Mouse (Mus musculus) embryonic facial prominence, embryonic 11.5 days (tissue): ENCODE measurements around the gene Hoxb4. TPM values are rescaled to one million over a fixed set of nuclear protein-coding genes. Genes with fewer than 3 reads are reported as not detected.
A peak's percentile ranks its signal among the peaks of the same experiment; 100 is the strongest.

ENCODE experiments used
- ATAC-seq: fragments of 200-750 bp; cut with Nextera tagmentation; replicated peaks from 2 replicates; pipeline ENCODE4 v1.8.0; 2017; ENCODE audit warnings: low read depth; ENCODE audit not compliant: insufficient number of reproducible peaks, low FRiP score, low TSS enrichment
- DNase-seq: peaks from one replicate; pipeline ENCODE4 v3.0.0-alpha.2; 2015; ENCODE audit warnings: low spot score
- H3K27ac ChIP-seq: fragments of 300-500 bp; sonication (generic); replicated peaks from 2 replicates; pipeline ENCODE4 v1.5.1; 2014; ENCODE audit warnings: mild to moderate bottlenecking, low read depth, low read length, control low read depth
- H3K27me3 ChIP-seq: fragments of 300-500 bp; sonication (generic); 2 replicates; pipeline ENCODE4 v1.6.1; 2014; ENCODE audit warnings: mild to moderate bottlenecking, low read length, moderate library complexity, mixed read lengths; ENCODE audit not compliant: control insufficient read depth, insufficient read depth
- H3K36me3 ChIP-seq: fragments of 300-500 bp; sonication (generic); replicated peaks from 2 replicates; pipeline ENCODE4 v1.6.1; 2014; ENCODE audit warnings: low read depth, mild to moderate bottlenecking, low read length, moderate library complexity, mixed read lengths; ENCODE audit not compliant: control insufficient read depth, insufficient read depth
- H3K4me1 ChIP-seq: fragments of 300-500 bp; sonication (generic); 2 replicates; pipeline ENCODE4 v1.6.1; 2014; ENCODE audit warnings: low read length, mixed read lengths; ENCODE audit not compliant: control insufficient read depth, insufficient read depth
- H3K4me2 ChIP-seq: fragments of 300-500 bp; sonication (generic); 2 replicates; pipeline ENCODE4 v1.6.1; 2014; ENCODE audit warnings: low read depth, mild to moderate bottlenecking, control low read depth, low read length, moderate library complexity
- H3K4me3 ChIP-seq: fragments of 300-500 bp; sonication (generic); 2 replicates; pipeline ENCODE4 v1.5.1; 2014; ENCODE audit warnings: low read depth, low read length, control low read depth
- H3K9ac ChIP-seq: fragments of 300-500 bp; sonication (generic); replicated peaks from 2 replicates; pipeline ENCODE4 v1.6.1; 2014; ENCODE audit warnings: mild to moderate bottlenecking, control low read depth, low read length
- H3K9me3 ChIP-seq: fragments of 300-500 bp; sonication (generic); replicated peaks from 2 replicates; pipeline ENCODE4 v1.6.1; 2016; ENCODE audit warnings: mild to moderate bottlenecking, low read length, inconsistent platforms, mixed read lengths; ENCODE audit not compliant: control insufficient read depth
- WGBS: fragments of 180-500 bp; shearing (Covaris S2); extraction: QIAGEN DNeasy Blood & Tissue Kit; methylation state at CpG from one replicate; pipeline ENCODE4 v1.1.7; 2014; 5-methylcytosine and 5-hydroxymethylcytosine counted together
- polyA plus RNA-seq: library from polyadenylated mRNA; unstranded; fragments of >200 nt; fragmentation: Nextera tagmentation; extraction: Ambion mirVana; gene quantifications from 2 replicates; pipeline ENCODE4 v1.2.1, GENCODE M21; 2014

Gene Hoxb4
- polyA plus RNA-seq, 1 experiment from 2014 or later: 0.24 TPM

DNA sequence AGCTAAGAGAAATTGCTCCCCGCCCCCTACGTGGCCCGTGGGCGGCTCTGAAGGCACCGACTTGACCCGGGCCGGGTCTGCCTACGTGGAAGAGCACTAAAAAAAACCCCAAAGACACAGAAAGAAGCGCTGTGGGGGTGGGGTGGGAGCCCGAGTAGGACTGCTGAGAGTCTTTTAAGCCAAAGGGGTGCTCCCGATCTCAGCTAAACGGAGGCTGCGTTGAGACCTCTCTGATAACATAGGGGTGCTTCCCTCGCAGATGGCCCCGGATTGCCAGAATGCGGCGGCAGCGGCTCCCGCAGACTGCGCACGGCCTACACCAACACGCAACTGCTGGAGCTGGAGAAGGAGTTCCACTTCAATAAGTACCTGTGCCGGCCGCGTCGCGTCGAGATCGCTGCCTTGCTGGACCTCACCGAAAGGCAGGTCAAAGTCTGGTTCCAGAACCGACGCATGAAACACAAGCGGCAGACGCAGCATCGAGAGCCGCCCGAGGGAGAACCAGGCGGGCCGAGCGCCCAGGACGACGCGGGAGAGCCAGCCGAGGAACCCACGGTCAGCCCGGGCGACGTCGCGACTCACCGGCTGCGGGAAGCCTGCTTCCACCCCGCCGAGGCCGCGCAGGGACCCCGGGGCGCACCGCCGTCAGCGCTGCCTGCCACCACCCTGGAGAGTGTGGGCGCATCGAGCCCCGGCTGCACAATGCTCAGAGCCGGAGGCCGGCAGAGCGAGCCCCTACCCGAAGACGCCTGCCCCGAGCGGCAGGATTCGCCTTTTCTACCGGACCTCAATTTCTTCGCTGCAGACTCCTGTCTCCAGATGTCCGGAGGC is 34.8 kb downstream of the Hoxb4 start:
- Histone ChIP-seq H3K27ac (peak overlapping the region; percentile 72), H3K9me3 (no peaks in the 10 kb centered on the region), H3K27me3 (peaks cover 77% of the 10 kb centered on the region), H3K9ac (peak overlapping the region; percentile 62), H3K36me3 (no peaks in the 10 kb centered on the region), H3K4me1 (no peaks in the 10 kb centered on the region), H3K4me3 (peak overlapping the region; percentile 39), H3K4me2 (peak overlapping the region; percentile 34)
- WGBS: under 1% methylated on average over 75 of the region's 75 CpGs
- ATAC-seq (no peak), DNase-seq (no peak)

DNA sequence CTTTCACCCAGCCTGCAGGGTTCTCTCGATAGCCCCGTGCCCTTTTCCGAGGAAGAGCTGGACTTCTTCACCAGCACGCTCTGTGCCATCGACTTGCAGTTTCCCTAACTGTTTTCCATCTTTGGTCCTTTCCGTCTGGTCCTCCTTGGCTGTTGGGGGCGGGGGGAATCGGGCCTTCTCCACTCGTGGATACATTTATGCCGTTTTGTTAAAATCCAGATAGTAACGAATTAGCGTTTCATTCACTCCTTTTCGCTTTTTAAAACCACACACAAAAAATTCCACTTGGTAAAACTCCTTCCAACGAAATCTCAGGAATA is 35.4 kb downstream of the Hoxb4 start:
- H3K9ac ChIP-seq: peak overlapping the region; percentile 62
- WGBS: under 1% methylated on average over 14 of the region's 14 CpGs
- no peaks in the 10 kb centered on the region for H3K36me3 ChIP-seq
- peak overlapping the region; percentile 34; the same call in 1 of the 2 replicates for H3K4me2 ChIP-seq
- peaks cover 75% of the 10 kb centered on the region for H3K27me3 ChIP-seq
- H3K9me3 ChIP-seq: no peaks in the 10 kb centered on the region
- ATAC-seq: no peak
- H3K4me3 ChIP-seq: peak overlapping the region; percentile 39
- no peaks in the 10 kb centered on the region for H3K4me1 ChIP-seq
- H3K27ac ChIP-seq: no peak overlapping the region; the same call in 1 of the 2 replicates
- no peak for DNase-seq

DNA sequence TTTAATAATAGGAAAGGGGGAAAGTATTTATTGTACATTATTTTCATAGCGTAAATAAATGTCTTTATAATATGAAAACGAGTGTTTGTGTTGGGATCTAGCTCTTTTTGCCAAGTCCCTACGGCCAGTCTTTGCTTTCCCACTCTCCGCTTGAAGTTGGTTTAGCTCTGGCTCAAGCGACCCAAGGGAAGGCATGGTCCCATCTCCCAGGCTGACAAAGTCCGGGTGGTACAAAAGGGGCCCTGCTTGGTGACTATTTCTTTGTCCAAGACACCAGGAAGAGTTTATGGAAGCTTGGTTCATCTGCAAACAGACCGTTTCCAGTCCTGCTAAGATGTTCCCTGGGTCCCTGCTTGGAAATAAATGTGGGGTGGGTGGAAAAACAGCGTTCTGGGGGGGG is 35.9 kb downstream of the Hoxb4 start:
- no peaks in the 10 kb centered on the region for H3K36me3 ChIP-seq
- peak overlapping the region; percentile 24 for H3K4me3 ChIP-seq
- H3K27ac ChIP-seq: 0 out of 2 replicates have a peak overlapping the region, but pooled peaks have one; percentile 56
- WGBS: 2% methylated on average over 8 of the region's 8 CpGs
- peak overlapping the region; percentile 47 for H3K4me2 ChIP-seq
- peak overlapping the region; percentile 58 for H3K9ac ChIP-seq
- no peaks in the 10 kb centered on the region for H3K4me1 ChIP-seq
- H3K9me3 ChIP-seq: no peaks in the 10 kb centered on the region
- no peak for ATAC-seq
- DNase-seq: no peak
- peaks cover 74% of the 10 kb centered on the region for H3K27me3 ChIP-seq

DNA sequence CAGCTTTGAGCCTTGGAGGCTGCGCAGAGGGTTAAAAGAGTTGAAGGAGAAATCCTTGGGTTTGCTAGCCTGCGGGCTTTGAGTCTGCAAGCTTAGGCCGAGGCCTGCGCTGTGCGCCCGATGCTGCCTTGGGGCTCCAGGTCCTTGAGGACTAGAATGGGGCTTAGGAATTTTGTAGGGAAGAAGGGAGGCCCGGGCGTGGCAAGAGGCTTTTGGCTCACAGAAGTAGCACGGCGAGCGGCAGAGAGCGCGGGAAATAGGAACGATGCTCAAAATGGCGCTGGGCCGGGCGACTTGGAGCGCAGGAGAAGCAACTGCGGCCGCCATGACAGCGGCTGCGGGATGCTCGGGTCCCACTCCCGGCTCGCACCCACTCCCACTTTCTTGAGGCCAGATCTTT is 36.3 kb downstream of the Hoxb4 start:
- Histone ChIP-seq H3K9ac (peak overlapping the region; percentile 58), H3K36me3 (no peaks in the 10 kb centered on the region), H3K9me3 (no peaks in the 10 kb centered on the region), H3K27me3 (peaks cover 69% of the 10 kb centered on the region), H3K4me3 (peak overlapping the region; percentile 24), H3K27ac (0 out of 2 replicates have a peak overlapping the region, but pooled peaks have one; percentile 56), H3K4me2 (peak overlapping the region; percentile 47), H3K4me1 (no peaks in the 10 kb centered on the region)
- DNase-seq (peak; percentile 64), ATAC-seq (no peak)
- WGBS: 2% methylated on average over 25 of the region's 25 CpGs

DNA sequence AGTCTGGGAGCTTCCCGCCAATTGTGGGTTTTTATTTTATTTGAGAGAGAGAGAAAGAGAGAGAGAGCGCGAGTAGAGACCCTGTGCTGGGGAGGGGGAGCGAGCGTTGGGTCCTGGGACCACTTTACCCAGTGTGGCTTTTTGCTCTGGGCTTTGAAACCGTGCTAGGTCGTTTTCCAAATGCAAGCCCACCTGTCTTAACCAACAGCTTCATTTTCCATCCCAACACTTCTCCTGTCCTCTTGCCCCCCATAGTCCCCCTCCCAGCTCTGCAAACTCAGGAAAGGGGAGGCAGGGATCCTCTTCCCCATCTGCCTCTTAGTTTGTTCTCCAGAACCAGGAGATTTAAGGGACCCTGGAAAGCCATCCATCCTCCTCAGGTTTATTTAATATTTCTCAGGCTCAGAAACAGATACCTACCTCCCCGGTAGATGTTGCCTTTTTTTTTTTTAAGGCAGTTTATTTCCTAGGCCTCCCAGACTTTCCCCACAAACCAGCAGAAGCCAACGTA is 36.8 kb downstream of the Hoxb4 start:
- no peaks in the 10 kb centered on the region for H3K4me1 ChIP-seq
- H3K36me3 ChIP-seq: no peaks in the 10 kb centered on the region
- H3K9ac ChIP-seq: peak overlapping the region; percentile 58; the same call in 1 of the 2 replicates
- ATAC-seq (no peak), DNase-seq (no peak)
- H3K4me2 ChIP-seq: peak overlapping the region; percentile 47
- H3K27me3 ChIP-seq: peaks cover 64% of the 10 kb centered on the region
- H3K4me3 ChIP-seq: peak overlapping the region; percentile 24; the same call in 1 of the 2 replicates
- no peak overlapping the region for H3K27ac ChIP-seq
- WGBS: 4% methylated on average over 9 of the region's 9 CpGs
- H3K9me3 ChIP-seq: no peaks in the 10 kb centered on the region

DNA sequence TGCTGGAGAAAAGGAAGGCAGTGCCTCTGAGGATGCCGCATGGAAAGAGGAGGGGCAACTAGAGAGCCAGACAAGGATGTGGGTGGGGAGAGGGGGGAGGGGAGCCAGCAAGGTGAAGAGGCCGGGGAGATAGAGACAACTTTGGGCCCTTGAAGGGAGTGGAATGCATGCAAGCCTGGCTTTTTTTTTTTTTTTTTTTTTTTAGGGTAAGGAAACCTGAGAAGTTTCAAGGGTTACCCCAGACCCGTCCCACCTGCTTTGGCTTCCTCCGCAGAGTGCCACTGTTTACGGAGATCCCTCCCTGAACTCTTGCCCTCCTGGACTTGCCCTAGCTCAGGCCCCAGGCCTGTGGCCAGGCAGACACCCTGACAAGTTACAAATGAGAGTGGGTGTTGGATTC is 45.7 kb downstream of the Hoxb4 start:
- H3K4me2 ChIP-seq: no peak overlapping the region
- DNase-seq (no peak), ATAC-seq (no peak)
- no peak overlapping the region for H3K9ac ChIP-seq
- WGBS: 5% methylated on average over 5 of the region's 5 CpGs
- H3K4me1 ChIP-seq: no peaks in the 10 kb centered on the region
- no peak overlapping the region for H3K27ac ChIP-seq
- no peak overlapping the region for H3K4me3 ChIP-seq
- H3K36me3 ChIP-seq: no peaks in the 10 kb centered on the region
- H3K9me3 ChIP-seq: no peaks in the 10 kb centered on the region
- peaks cover 63% of the 10 kb centered on the region for H3K27me3 ChIP-seq

DNA sequence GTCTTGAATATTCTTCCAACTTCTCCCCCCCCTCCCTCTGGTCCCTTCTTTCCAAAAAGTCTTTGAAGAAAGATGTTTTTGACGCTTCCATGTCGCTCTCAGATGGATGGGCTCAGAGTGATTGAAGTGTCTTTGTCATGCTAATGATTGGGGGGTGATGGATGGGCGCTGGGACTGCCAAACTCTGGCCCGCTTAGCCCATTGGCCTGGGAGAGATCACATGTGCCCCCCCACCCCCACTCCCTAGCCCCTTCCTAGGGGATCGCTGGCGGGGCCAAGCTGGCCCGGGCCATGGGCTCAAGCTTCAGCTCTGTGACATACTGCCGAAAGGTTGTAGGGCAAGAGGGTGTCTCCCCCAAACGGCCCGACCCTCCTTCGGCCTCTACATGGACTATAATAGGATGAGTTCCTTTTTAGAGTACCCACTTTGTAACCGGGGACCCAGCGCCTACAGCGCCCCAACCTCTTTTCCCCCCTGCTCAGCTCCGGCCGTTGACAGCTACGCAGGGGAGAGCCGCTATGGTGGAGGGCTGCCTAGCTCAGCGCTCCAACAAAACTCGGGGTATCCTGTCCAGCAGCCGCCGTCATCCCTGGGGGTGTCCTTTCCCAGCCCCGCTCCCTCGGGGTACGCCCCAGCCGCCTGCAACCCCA is 47.5 kb downstream of the Hoxb4 start, which contains the start of gene Hoxb1:
TSS of gene Hoxb1 (plus strand) at position 312 of the 651 bp plus-strand sequence.
- DNase-seq (no peak), ATAC-seq (peak; percentile 34; the same call in 1 of the 2 replicates)
- H3K27ac ChIP-seq: no peak within 1 kb of the TSS
- 2% methylated on average over 26 of the region's 26 CpGs for WGBS
- H3K27me3 ChIP-seq: peaks cover 79% of the 10 kb centered on the region
- no peaks in the 10 kb centered on the region for H3K36me3 ChIP-seq
- no peak within 1 kb of the TSS for H3K4me3 ChIP-seq
- no peaks in the 10 kb centered on the region for H3K9me3 ChIP-seq
- no peak within 1 kb of the TSS for H3K4me2 ChIP-seq
- H3K4me1 ChIP-seq: no peaks in the 10 kb centered on the region
- H3K9ac ChIP-seq: no peak within 1 kb of the TSS
